Mouse (Mus musculus): ENCODE results near the gene Cflar.
"Not testable (repeated sequence)": the region's sequence is repeated elsewhere in the genome, so short reads cannot be mapped to it uniquely, and the experiment has no call there.

The Cflar gene

GRCm38 (mm10) chr1:58711365-58712016 lies at the start of gene Cflar:
TSS of gene Cflar (plus strand) at chr1:58711508.
- DNase-seq (ENCODE audit: low read depth, low spot score) = peak; percentile 49

- DNase-seq (ENCODE audit: low read depth, low spot score) = not testable (repeated sequence)
Observed at GRCm38 (mm10) chr1:58662671-58663070, 48.6 kb upstream of the Cflar start.

- DNase-seq (ENCODE audit: low read depth, low spot score) = not testable (repeated sequence)
Observed at GRCm38 (mm10) chr1:58663365-58663764, 47.9 kb upstream of the Cflar start.

GRCm38 (mm10) chr1:58668191-58668590 lies 43.1 kb upstream of the Cflar start:
- no peak for DNase-seq (ENCODE audit: low read depth, low spot score)

GRCm38 (mm10) chr1:58669635-58670034 lies 41.7 kb upstream of the Cflar start:
- not testable (repeated sequence) for DNase-seq (ENCODE audit: low read depth, low spot score)

GRCm38 (mm10) chr1:58672116-58672515 lies 39.2 kb upstream of the Cflar start:
- DNase-seq (ENCODE audit: low read depth, low spot score) = no peak

- DNase-seq (ENCODE audit: low read depth, low spot score) = no peak
Observed at GRCm38 (mm10) chr1:58675011-58675410, 36.3 kb upstream of the Cflar start.

GRCm38 (mm10) chr1:58677575-58677974 lies 33.7 kb upstream of the Cflar start:
- peak; percentile 22 for DNase-seq (ENCODE audit: low read depth, low spot score)

- not testable (repeated sequence) for DNase-seq (ENCODE audit: low read depth, low spot score)
Observed at GRCm38 (mm10) chr1:58678412-58678811, 32.9 kb upstream of the Cflar start.

GRCm38 (mm10) chr1:58689426-58689825 lies 21.9 kb upstream of the Cflar start:
- no peak for DNase-seq (ENCODE audit: low read depth, low spot score)

GRCm38 (mm10) chr1:58690006-58690744 lies 21.1 kb upstream of the Cflar start:
- no peak for DNase-seq (ENCODE audit: low read depth, low spot score)

- not testable (repeated sequence) for DNase-seq (ENCODE audit: low read depth, low spot score)
Observed at GRCm38 (mm10) chr1:58690834-58691488, 20.3 kb upstream of the Cflar start.

- not testable (repeated sequence) for DNase-seq (ENCODE audit: low read depth, low spot score)
Observed at GRCm38 (mm10) chr1:58691718-58692117, 19.6 kb upstream of the Cflar start.

- DNase-seq (ENCODE audit: low read depth, low spot score) = no peak
Observed at GRCm38 (mm10) chr1:58693696-58694095, 17.6 kb upstream of the Cflar start.

GRCm38 (mm10) chr1:58695810-58696209 lies 15.5 kb upstream of the Cflar start, which contains the start of gene Als2cr12:
TSS of gene Als2cr12 (minus strand) at chr1:58695989.
- DNase-seq (ENCODE audit: low read depth, low spot score) = not testable (repeated sequence)

GRCm38 (mm10) chr1:58697607-58698006 lies 13.7 kb upstream of the Cflar start:
- not testable (repeated sequence) for DNase-seq (ENCODE audit: low read depth, low spot score)

GRCm38 (mm10) chr1:58698781-58699180 lies 12.5 kb upstream of the Cflar start:
- DNase-seq (ENCODE audit: low read depth, low spot score) = no peak

GRCm38 (mm10) chr1:58699988-58700387 lies 11.3 kb upstream of the Cflar start:
- DNase-seq (ENCODE audit: low read depth, low spot score) = no peak

GRCm38 (mm10) chr1:58700580-58701162 lies 10.6 kb upstream of the Cflar start:
- not testable (repeated sequence) for DNase-seq (ENCODE audit: low read depth, low spot score)

- not testable (repeated sequence) for DNase-seq (ENCODE audit: low read depth, low spot score)
Observed at GRCm38 (mm10) chr1:58710043-58710442, 1.3 kb upstream of the Cflar start.

GRCm38 (mm10) chr1:58710711-58711364 lies 470 bp upstream of the Cflar start:
- peak; percentile 37 for DNase-seq (ENCODE audit: low read depth, low spot score)

Data from c-Kit-negative CD71-positive TER-119-positive erythroid progenitor cells, embryonic 14.5 days (primary cell).